Mouse (Mus musculus) megakaryocyte, adult 5-6 weeks (primary cell): ENCODE measurements around the gene Sclt1. TPM values are rescaled to one million over a fixed set of nuclear protein-coding genes. Genes with fewer than 3 reads are reported as not detected.
"Not testable (repeated sequence)": the region's sequence is repeated elsewhere in the genome, so short reads cannot be mapped to it uniquely, and the experiment has no call there.

ENCODE experiments used
- ATAC-seq: 2 replicates; pipeline ENCODE4 v1.8.0; 2016; ENCODE audit warnings: mild to moderate bottlenecking, inconsistent platforms; ENCODE audit not compliant: poor library complexity, severe bottlenecking
- total RNA-seq, 2 experiments: library from RNA; stranded (forward) in 1 of 2; stranded (reverse) in 1 of 2; fragments of 153-499, 151-499 nt in 1 of 2; fragments of 221-1000, 200-1000 nt in 1 of 2; gene quantifications; 2 replicates each; pipeline versions ENCODE4 v1.2.3 to v1.2.4; 2015 to 2017

The Sclt1 gene
- 13.0 and 14.2 TPM in 2 replicates for total RNA-seq (2015)
- 14.5 and 19.1 TPM in 2 replicates for total RNA-seq (2017)

DNA sequence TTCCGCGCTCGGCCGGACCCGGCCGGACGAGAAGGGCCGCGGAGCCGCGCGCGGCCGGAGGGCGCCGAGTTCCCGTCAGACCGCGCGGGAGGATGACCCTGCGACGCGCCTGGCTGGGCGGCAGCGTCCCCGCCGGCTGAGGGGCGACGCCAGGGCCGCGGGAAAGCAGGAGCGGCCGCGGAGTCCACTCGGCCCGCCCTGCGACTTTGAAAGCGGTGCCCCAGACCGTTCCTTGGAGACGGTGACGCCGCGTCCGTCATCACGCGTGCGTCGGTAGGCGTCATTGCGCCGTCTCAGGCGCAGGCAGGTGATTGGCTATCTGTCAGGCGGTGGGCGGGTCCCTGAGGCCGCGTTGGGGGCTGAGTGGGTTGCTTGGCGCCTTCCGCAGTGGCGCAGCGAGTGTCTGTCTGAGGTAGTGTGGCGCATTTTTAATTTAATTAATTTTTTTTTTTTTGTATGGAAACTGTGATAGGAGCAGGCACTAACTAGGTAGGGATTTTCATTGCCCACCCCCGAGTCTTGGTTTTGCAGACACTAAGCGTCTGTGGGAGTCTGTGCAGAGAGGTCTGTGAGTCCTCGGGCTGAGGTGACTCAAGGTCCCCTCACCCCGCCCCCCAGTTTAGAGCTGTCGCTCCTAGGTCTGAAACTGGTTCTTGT is at the start of gene Sclt1, which contains the start of gene D3Ertd751e:
Gene Sclt1, minus strand, starts transcription at position 237 of the 657 bp plus-strand sequence.
Gene D3Ertd751e, plus strand, starts transcription at position 334 of the 657 bp plus-strand sequence.
- peak; percentile 99 for ATAC-seq

DNA sequence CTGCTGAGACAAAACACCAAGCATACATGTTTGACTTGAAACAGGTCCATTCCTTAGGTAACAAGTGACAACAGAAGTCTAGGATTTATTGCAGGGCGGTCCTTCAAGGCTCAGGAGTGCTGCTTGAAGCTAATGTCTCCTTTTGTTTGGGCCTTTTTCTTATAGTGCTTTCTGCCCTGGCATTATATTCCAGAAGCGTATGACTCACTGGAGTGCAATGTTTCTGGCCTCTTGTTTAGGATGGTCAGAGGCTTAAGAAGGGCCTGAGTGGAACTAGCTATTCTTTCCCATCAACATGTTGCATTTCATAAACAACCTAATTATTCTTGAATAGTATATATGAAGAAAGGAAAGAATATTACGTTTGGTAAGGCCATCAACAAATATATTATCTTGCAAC is 19.8 kb upstream of the Sclt1 start:
- ATAC-seq, result no peak

DNA sequence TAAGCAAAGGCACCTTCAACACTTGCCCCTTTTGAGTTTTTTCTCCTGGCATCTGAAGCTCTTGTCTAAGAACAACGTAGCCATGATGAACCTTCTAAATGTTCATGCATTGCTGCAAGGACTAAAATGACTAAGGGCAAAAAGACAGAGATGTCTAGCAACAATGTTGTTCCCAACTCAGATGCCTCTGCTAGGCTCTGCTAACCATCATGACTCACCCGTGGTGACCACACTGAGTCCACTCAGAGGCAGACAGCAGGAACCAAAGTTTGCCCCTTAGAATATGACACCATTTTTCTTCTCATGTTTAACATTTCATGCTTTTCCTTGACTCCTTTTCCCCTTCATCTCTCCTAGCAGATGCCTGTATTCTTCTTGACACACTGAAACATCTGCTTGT is 12.2 kb upstream of the Sclt1 start:
- no peak for ATAC-seq

DNA sequence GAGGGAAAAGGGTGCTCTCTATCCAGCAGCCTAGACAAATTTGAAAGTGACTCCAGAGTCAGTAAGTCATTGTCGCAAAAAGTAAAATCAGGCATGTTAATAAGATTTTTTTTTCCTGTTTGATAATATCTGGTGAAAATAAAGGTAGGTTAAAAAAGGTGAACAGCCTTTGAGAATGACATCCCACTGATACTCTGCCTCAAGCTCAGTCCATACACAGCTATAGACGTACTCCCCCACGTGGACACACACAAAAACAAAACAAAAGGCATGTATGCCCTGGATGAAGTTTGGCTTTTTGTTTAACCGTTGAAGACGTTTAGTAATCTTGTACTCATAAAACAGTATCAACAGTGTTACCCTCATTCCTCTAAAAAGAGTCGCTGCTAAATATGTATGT is 1.1 kb upstream of the Sclt1 start:
- no peak for ATAC-seq

DNA sequence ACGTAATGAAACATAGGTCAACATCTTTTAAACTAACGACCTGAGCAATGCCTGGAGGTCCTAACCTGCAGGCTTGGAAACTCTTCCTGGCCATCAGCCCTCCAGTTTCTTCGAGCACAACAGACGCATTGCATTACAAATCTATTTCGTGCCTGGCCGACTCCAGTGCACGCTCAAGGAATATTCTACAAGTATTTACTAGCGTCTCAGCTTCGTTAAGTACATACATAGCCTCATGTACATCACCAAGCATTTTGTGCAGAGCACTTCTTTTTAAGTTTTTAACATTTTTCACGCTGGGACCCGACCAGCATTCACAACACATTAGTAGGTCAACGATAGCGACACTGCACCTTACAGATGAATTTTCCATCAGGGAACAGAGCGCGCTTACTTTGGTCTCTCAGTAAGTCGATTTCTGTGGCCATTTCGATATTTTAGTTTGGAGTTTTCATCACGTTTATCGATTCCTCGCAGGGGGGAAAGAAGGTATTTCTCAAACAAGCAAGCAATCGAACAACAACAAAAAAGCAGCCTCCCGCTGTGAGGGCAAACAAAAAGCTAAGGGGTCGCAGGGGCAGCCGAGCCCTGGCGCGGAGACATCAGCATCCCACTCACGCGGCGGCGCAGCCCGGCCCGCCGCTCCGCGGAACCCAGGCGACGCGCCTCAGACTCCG is 575 bp downstream of the Sclt1 start:
- no peak for ATAC-seq

DNA sequence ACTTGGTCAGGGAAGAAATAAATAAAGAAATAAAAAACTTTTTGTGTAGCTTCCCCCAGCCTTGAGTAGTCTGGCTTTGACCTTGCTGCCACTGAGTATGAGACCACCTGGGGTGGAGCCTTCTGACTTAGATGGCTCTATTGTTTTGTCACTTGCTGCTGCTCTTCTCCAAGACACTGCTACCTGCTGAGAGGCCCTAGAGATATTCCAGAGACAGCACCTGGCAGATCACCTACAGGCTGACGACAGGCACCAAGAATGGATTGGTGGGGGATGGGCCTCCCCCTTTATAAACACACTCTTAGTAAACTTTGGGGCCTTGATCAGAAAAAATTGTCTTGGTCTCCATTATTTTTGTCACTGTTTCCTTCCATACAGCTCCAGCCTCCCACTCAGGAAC is 46.6 kb downstream of the Sclt1 start:
- ATAC-seq, result no peak

DNA sequence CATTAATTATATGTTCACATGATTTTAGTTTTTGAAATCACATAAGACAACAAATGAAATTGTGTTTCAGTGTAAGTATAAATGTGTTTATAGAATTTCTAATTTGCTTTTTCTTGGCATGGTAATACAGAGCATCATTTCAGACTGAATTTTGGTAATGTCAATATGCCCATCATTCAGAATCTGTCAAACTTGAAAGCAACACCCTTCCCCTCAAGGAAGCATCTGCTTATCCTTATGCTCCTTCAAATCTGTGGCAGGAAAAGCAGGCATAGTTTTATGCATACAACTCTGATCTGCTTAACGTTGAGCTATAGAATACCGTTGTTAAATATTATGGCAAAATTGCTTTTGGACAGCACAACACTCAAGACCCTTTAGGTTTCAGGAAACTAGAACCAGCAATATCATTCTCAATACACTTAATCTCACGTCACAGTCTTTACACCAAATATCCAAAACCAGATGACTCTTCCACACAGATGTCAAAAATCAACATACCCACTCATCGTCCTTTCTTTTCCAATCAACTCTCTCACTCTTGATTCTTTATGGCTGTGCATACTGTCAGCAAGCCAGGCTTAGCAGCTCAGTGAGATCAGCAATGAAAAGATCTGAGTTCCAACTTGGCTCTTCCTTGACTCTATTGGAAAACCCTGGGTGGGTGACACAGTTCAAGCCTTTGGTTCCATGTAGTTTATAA is 49.7 kb downstream of the Sclt1 start:
- no peak for ATAC-seq

DNA sequence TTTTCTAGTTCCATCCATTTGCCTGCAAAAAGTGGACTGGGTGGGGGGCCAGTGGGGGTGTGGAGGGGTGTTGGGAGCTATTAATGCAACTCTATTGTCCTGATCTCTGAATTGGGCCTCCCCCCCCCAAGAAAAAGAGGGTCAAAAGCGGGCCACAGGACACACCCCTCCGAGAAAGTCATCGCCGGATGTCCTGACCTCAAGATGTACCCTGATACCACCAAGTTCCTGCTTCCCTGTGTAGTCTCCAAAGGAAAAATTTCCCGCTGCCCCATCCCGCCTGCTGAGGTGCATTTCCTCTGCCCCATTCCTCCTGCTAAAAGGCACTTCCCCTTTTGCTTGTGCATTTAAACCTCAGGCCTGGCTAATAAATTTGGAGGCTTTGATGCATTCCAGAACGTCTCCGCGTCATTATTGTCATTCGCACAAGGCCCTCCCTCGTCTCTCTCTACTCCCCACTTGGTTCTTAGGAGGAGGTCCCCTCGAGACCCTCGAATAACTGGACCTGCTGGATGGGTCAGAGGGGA is 52.1 kb downstream of the Sclt1 start:
- ATAC-seq, result not testable (repeated sequence)

DNA sequence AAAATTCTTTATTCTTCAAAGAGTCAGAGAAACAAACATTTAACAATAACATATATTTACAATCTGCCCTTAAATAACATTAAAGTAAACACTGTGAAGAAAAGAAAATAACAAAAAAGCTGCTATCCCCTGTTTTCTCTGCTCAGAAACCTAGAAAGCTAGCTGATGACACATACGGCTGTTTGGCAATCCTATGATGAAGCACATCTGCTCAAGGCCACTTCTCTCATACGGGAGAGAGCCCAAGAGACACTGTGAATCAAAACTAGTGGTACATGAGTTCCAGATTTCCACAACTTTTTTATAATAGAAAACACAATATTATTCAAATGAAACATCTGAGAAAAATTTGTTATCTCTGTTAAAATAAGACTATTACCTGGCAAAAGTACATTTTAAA is 55.9 kb downstream of the Sclt1 start:
- no peak for ATAC-seq

DNA sequence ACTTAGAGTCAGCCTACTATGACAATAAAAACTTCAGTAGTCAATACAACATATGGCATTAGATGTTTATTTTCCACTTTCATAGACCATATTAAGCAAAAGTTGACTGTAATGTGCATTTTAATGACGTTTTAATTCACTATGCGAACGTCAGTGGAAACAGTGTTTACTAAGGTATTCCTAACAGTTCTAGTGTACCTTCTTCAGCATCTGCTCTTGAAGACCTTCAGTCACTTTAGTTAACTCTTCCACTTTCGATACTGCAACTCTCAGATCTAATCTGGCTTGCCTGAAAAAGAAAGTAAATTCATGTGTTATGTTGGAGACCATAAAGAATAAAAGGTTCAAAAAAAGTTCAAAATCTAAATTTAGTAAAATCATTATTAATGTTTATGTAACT is 60.2 kb downstream of the Sclt1 start:
- ATAC-seq, result no peak

DNA sequence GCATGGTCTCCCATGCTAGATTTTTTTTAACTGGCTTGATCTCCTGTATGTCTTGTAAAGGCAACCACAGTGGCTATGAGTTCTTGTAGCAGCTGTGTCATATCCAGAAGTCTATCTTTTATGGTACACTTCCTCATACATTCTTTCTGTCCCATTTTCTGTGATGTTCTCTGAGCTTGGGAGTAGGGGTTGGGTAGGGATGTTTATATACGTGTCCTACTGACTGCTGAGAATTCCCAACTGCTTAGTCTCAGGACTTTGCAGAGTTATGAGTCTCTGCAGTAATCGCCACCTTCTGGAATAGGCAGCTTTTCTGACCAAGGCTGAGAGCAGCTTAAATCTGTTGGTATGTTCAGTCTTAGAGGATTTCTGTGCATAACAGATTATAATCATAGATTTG is 65.7 kb downstream of the Sclt1 start:
- ATAC-seq, result no peak

DNA sequence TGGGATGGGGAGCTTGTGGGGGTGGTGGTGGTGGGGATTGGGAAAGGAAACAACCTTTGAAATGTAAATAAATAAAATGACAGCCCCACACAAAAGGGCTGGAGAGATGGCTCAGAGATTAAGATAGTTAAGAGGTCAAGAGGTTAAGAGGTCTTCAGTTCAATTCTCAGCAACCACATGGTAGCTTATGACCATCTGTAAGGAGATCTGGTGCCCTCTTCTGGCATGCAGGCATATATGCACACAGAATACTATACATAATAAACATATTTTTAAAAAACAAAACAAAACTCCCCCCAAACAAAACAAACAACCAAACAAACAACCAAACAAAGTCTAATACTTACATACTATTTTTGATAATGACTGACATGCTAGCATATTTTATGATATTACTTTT is 67.5 kb downstream of the Sclt1 start:
- no peak for ATAC-seq

DNA sequence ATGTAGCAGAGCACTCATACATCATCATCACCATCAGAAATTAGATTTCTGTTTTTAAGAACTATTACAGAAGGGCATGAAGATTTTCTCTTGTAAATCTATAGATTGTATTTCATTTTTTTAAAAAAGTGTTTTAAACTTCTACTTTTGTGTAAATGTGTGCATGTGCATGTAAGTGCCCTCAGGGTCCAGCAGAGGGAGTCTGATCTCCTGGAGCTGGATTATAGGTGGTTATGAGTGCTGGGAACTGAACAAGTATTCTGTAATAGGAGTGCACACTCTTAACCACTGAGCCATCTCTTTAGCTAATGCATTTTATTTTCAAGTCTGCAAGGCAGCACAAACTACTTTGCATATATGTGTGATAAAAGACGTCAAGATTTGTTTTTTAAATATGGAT is 86.7 kb downstream of the Sclt1 start:
- ATAC-seq, result 0 out of 2 replicates have a peak, but pooled peaks have one; percentile 40

DNA sequence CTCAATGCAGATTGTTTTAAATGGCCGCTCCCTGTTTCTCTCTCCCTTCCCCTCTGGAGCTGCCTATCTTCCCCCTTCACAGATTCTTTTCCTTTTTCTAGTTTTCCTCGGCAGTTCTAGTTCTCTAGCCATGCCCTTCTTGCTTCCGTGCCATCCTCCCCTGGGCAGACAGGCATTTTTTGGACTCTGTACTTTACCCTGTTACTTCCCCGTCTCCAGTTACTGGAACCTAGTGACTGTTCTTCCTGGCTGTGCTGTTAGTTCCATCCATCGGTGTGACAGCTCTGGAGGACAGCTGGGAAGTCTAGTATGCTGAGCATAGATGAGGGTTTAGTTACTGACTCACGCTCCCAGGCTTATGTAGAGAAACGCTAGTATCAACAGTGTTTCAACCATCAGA is 121.3 kb downstream of the Sclt1 start:
- ATAC-seq, result no peak

DNA sequence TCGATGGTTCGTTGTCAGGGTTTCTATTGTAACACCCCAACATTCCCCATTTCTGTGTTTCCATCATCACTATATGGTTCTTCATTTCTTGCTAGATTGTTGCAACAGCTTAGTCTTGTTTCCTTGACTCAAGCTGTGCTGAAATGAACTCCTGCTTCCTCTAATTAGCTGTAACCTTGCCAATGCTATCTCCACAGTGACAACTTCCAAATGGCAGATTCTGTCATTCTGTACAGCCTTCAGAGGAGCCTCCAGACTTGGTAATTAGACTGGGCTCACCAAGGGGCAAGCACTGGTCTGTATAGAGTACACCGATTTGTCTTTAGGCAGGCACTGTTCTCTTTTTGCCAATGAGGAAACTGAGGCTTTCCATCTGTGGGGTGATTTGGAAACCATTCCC is 123.8 kb downstream of the Sclt1 start:
- ATAC-seq, result peak; percentile 84

DNA sequence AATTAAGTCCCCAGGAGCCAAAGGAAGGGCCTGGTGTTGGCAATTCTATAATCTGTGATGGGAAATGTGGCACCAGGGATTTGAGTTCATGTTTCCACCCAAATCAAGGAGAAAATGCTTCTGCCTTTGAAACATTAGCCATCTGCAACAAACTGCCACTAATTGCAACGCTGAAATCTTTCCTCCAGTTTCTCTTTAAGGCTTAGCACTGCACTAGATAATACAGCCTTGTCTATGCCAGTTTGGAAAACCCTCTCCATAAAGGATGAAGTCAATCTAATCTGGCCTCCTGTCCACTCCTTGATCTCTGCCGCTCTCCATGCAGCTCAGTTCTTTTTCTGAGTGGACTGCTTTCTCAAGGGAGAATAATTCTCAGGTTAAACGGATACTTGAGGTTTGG is 124.3 kb downstream of the Sclt1 start:
- ATAC-seq, result no peak; the same call in 1 of the 2 replicates

DNA sequence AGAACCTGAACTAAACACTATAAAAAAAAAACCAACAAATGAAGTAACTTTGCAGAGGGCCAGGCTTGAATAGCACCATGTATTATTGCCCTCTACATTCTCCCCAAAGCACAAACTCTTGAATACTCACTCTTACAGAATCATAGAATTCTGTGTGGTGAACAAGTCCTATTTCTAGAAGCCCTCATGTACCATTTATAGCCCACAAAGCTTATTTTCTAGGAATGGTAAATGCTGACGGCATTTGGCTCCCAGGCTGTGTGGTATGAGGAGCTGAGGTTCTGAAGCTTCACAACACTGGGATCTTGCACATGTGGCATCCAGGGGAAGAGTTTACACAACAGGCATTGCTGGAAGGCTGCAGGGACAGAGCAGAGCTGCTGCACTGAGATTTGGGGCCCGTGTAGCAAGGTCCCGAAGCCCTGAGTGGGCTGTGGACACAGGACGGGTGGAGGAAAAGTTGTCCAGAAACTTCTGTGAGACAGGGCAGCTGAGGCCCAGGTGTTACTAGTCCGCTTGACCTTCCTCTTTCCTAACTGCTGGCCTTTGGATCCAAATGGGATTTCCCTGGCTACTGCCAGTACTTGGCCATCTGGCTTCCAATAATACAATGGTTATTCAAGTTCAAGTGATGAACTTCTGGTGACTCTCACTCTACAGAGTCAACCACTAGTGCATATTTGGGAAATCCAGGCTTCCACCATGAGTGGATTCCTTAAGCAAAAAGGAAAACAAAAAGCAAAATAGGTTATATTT is 127.9 kb downstream of the Sclt1 start:
- ATAC-seq, result no peak

DNA sequence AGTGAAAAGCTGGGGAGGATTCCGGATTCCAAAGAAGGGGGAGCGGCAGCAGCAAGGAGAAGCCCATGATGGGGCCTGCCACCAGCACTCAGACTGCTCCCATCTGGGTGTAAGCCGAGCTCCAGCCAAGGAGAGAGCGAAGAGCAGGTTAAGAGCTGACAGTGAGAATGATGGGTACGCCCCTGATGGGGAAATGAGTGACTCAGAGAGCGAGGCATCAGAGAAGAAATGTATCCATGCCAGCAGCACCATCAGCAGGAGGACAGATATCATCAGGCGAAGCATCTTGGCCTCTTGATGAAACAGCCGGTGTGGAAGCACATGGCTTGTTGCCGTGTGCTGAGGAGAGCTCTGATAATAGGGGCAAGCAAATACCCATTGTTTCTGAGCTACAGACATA is 128.6 kb downstream of the Sclt1 start:
- ATAC-seq, result no peak

DNA sequence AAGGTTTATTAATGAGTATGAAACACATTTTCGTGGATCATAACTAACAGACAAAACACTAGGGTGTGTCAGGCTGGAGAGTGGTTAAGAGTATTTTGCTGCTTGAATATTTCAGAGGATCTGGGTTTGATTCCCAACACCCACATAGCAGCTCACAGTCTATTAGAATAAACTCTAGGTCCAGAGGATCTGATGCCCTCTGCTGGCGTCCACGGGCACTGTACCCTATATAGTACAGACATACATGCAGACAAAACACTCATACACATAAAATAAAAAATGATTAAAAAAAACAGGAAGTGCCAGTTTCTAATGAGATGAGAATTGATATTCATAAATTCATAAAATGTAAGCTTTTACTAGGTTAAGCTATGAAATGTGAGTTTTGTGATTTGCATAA is 130.1 kb downstream of the Sclt1 start:
- peak; percentile 57 for ATAC-seq

DNA sequence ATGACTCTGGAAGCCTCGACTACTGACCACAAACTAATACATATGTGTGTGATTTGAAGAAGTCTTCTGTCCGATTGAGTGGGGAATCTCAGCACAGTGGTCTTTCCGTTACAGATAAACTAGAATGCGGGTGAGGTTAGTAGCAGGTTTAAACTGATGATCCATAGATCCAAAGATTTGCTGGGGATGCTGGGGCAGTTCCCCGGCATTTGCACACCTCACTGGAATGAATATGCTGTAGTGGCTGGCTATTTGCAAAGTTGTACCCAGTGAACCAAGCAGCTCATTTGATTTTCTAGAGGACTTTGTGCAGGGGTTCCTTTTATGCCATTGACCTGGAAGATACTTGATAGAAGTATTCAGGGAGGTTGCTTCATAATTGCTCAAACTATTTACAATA is 133.2 kb downstream of the Sclt1 start:
- no peak for ATAC-seq

DNA sequence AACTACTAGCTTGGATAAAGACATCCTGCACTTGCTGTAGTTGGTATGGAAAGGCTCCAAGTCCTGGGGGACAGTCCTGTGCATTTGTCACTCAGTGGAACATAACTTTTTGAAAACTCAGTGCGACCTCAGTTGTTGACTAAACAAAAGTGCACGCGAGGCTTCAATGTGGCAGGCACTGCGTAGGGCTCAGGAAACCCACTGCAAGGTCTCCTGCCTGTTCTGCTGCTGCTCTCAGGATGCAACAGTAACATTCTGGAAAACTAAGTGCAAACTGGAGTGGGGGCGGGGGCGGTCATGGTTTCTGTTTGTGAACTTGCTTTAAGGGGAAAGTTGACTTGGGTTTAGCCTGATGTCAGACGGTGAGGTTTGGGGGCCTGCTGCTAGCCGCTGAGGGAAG is 134.8 kb downstream of the Sclt1 start:
- ATAC-seq, result no peak
